Mouse (Mus musculus) ovary, postnatal 36 days (tissue): Measurements from ENCODE around the gene Olfr763.
"Not testable (repeated sequence)": the region's sequence is repeated elsewhere in the genome, so short reads cannot be mapped to it uniquely, and the experiment has no call there.

ENCODE experiments used
- DNase-seq: peaks from one replicate; pipeline ENCODE4 v3.0.0; 2022; ENCODE audit warnings: low spot score, mixed read lengths

Gene Olfr763

DNA sequence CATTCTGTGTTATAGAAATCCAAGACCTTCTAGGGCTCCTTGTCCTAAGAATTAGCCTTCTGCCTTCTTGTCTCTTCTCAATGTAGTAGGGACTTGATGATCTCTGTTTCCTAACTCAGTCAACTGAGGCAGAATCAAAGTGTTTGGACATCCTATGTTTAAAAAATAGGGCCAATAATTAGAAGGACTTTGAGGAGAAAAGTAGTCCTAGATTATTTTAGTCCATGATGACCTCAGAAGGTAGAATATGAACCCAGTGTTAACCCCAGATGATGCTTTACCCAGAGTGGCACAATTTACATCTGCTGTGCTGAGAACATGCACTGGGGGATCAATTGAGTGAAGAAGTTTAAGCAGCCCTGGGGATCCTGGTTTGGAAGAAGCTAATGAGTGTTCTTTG lies 39.3 kb downstream of the Olfr763 start, which contains the start of gene Olfr765:
Gene Olfr765, minus strand, starts transcription at position 101 of the 400 bp plus-strand sequence.
- not testable (repeated sequence) for DNase-seq
